Mouse (Mus musculus): ENCODE results near the gene Steap3. TPM values are rescaled to one million over a fixed set of nuclear protein-coding genes. Genes with fewer than 3 reads are reported as not detected.

Gene Steap3
- total and polyA plus RNA-seq, 2 experiments, result 7.5 to 33.3 TPM

- no peaks in the 10 kb centered on the region for H3K36me3 ChIP-seq (ENCODE audit: control insufficient read depth, insufficient read depth, low read length)
- WGBS, result 64% methylated on average over 7 of the region's 7 CpGs
- no peak overlapping the region for H3K27ac ChIP-seq (replicated peaks; ENCODE audit: insufficient read depth, low read depth, low read length)
- no peaks in the 10 kb centered on the region for H3K27me3 ChIP-seq (ENCODE audit: control insufficient read depth, insufficient read depth, low read length)
- H3K79me2 ChIP-seq (ENCODE audit: control insufficient read depth, insufficient read depth, low read length), result no peaks in the 10 kb centered on the region; the same call in 1 of the 2 replicates
- H3K4me3 ChIP-seq (ENCODE audit: insufficient read depth, low read depth, low read length), result no peak overlapping the region
- H3K4me1 ChIP-seq (ENCODE audit: control insufficient read depth, insufficient read depth, low read length), result no peaks in the 10 kb centered on the region; the same call in 1 of the 2 replicates
- TF ChIP-seq CTCF (IDR thresholded peaks at IDR 0.05; ENCODE audit: low read depth, low read length), result no peak
- no peak for TF ChIP-seq POLR2A (IDR thresholded peaks at IDR 0.05; ENCODE audit: extremely low read depth, insufficient read depth, low read length)
- no peak for DNase-seq (ENCODE audit: extremely low read depth, low read depth, low spot score)
- no peak overlapping the region for H3K9ac ChIP-seq (ENCODE audit: low read depth, low read length)
Observed at GRCm38 (mm10) chr1:120259249-120259648, 13.3 kb downstream of the Steap3 start.

- WGBS, result 74% methylated on average over 9 of the region's 9 CpGs
- no peaks in the 10 kb centered on the region for H3K36me3 ChIP-seq (ENCODE audit: control insufficient read depth, insufficient read depth, low read length)
- no peak for DNase-seq (ENCODE audit: extremely low read depth, low read depth, low spot score)
Observed at GRCm38 (mm10) chr1:120258744-120259143, 13.8 kb downstream of the Steap3 start.

GRCm38 (mm10) chr1:120258245-120258644 is 14.3 kb downstream of the Steap3 start:
- H3K27ac ChIP-seq (replicated peaks; ENCODE audit: insufficient read depth, low read depth, low read length), result no peak overlapping the region
- DNase-seq (ENCODE audit: extremely low read depth, low read depth, low spot score), result no peak
- H3K4me1 ChIP-seq (ENCODE audit: control insufficient read depth, insufficient read depth, low read length), result no peaks in the 10 kb centered on the region
- no peaks in the 10 kb centered on the region; the same call in 1 of the 2 replicates for H3K79me2 ChIP-seq (ENCODE audit: control insufficient read depth, insufficient read depth, low read length)
- no peaks in the 10 kb centered on the region for H3K27me3 ChIP-seq (ENCODE audit: control insufficient read depth, insufficient read depth, low read length)
- H3K4me3 ChIP-seq (ENCODE audit: insufficient read depth, low read depth, low read length), result no peak overlapping the region
- H3K9ac ChIP-seq (ENCODE audit: low read depth, low read length), result no peak overlapping the region
- TF ChIP-seq CTCF (IDR thresholded peaks at IDR 0.05; ENCODE audit: low read depth, low read length) (no peak), POLR2A (IDR thresholded peaks at IDR 0.05; ENCODE audit: extremely low read depth, insufficient read depth, low read length) (no peak)
- no peaks in the 10 kb centered on the region for H3K36me3 ChIP-seq (ENCODE audit: control insufficient read depth, insufficient read depth, low read length)
- 88% methylated on average over 8 of the region's 8 CpGs for WGBS

More at GRCm38 (mm10) chr1:120258744-120259143, 13.8 kb downstream of the Steap3 start:
- no peak overlapping the region for H3K27ac ChIP-seq (replicated peaks; ENCODE audit: insufficient read depth, low read depth, low read length)
- H3K4me1 ChIP-seq (ENCODE audit: control insufficient read depth, insufficient read depth, low read length), result no peaks in the 10 kb centered on the region; the same call in 1 of the 2 replicates
- H3K79me2 ChIP-seq (ENCODE audit: control insufficient read depth, insufficient read depth, low read length), result no peaks in the 10 kb centered on the region; the same call in 1 of the 2 replicates
- no peaks in the 10 kb centered on the region for H3K27me3 ChIP-seq (ENCODE audit: control insufficient read depth, insufficient read depth, low read length)
- no peak overlapping the region for H3K4me3 ChIP-seq (ENCODE audit: insufficient read depth, low read depth, low read length)
- TF ChIP-seq CTCF (IDR thresholded peaks at IDR 0.05; ENCODE audit: low read depth, low read length) (no peak), POLR2A (IDR thresholded peaks at IDR 0.05; ENCODE audit: extremely low read depth, insufficient read depth, low read length) (no peak)
- no peak overlapping the region for H3K9ac ChIP-seq (ENCODE audit: low read depth, low read length)

GRCm38 (mm10) chr1:120253751-120254150 is 18.8 kb downstream of the Steap3 start:
- Histone ChIP-seq H3K36me3 (ENCODE audit: control insufficient read depth, insufficient read depth, low read length) (no peaks in the 10 kb centered on the region), H3K4me1 (ENCODE audit: control insufficient read depth, insufficient read depth, low read length) (no peaks in the 10 kb centered on the region)

GRCm38 (mm10) chr1:120252519-120253160 is 19.9 kb downstream of the Steap3 start:
- no peak overlapping the region for H3K4me3 ChIP-seq (ENCODE audit: insufficient read depth, low read depth, low read length)
- H3K9ac ChIP-seq (ENCODE audit: low read depth, low read length), result no peak overlapping the region
- no peaks in the 10 kb centered on the region for H3K36me3 ChIP-seq (ENCODE audit: control insufficient read depth, insufficient read depth, low read length)
- no peaks in the 10 kb centered on the region for H3K27me3 ChIP-seq (ENCODE audit: control insufficient read depth, insufficient read depth, low read length)
- 92% methylated on average over 7 of the region's 7 CpGs for WGBS
- TF ChIP-seq POLR2A (IDR thresholded peaks at IDR 0.05; ENCODE audit: extremely low read depth, insufficient read depth, low read length) (no peak), CTCF (IDR thresholded peaks at IDR 0.05; ENCODE audit: low read depth, low read length) (no peak)
- H3K27ac ChIP-seq (replicated peaks; ENCODE audit: insufficient read depth, low read depth, low read length), result no peak overlapping the region
- no peak for DNase-seq (ENCODE audit: extremely low read depth, low read depth, low spot score)
- H3K4me1 ChIP-seq (ENCODE audit: control insufficient read depth, insufficient read depth, low read length), result no peaks in the 10 kb centered on the region
- no peaks in the 10 kb centered on the region; the same call in 1 of the 2 replicates for H3K79me2 ChIP-seq (ENCODE audit: control insufficient read depth, insufficient read depth, low read length)

More at GRCm38 (mm10) chr1:120253751-120254150, 18.8 kb downstream of the Steap3 start:
- no peak for DNase-seq (ENCODE audit: extremely low read depth, low read depth, low spot score)
- H3K79me2 ChIP-seq (ENCODE audit: control insufficient read depth, insufficient read depth, low read length), result no peaks in the 10 kb centered on the region; the same call in 1 of the 2 replicates
- TF ChIP-seq CTCF (IDR thresholded peaks at IDR 0.05; ENCODE audit: low read depth, low read length) (no peak), POLR2A (IDR thresholded peaks at IDR 0.05; ENCODE audit: extremely low read depth, insufficient read depth, low read length) (no peak)
- H3K4me3 ChIP-seq (ENCODE audit: insufficient read depth, low read depth, low read length), result no peak overlapping the region
- H3K27me3 ChIP-seq (ENCODE audit: control insufficient read depth, insufficient read depth, low read length), result no peaks in the 10 kb centered on the region
- H3K27ac ChIP-seq (replicated peaks; ENCODE audit: insufficient read depth, low read depth, low read length), result no peak overlapping the region
- 83% methylated on average over 6 of the region's 6 CpGs for WGBS
- no peak overlapping the region for H3K9ac ChIP-seq (ENCODE audit: low read depth, low read length)

- Histone ChIP-seq H3K27ac (replicated peaks; ENCODE audit: insufficient read depth, low read depth, low read length) (no peak overlapping the region), H3K4me3 (ENCODE audit: insufficient read depth, low read depth, low read length) (no peak overlapping the region), H3K36me3 (ENCODE audit: control insufficient read depth, insufficient read depth, low read length) (no peaks in the 10 kb centered on the region), H3K9ac (ENCODE audit: low read depth, low read length) (no peak overlapping the region), H3K4me1 (ENCODE audit: control insufficient read depth, insufficient read depth, low read length) (no peaks in the 10 kb centered on the region), H3K27me3 (ENCODE audit: control insufficient read depth, insufficient read depth, low read length) (no peaks in the 10 kb centered on the region), H3K79me2 (ENCODE audit: control insufficient read depth, insufficient read depth, low read length) (no peaks in the 10 kb centered on the region; the same call in 1 of the 2 replicates)
- DNase-seq (ENCODE audit: extremely low read depth, low read depth, low spot score), result no peak
- TF ChIP-seq POLR2A (IDR thresholded peaks at IDR 0.05; ENCODE audit: extremely low read depth, insufficient read depth, low read length) (no peak), CTCF (IDR thresholded peaks at IDR 0.05; ENCODE audit: low read depth, low read length) (no peak)
- WGBS, result 100% methylated on average over 1 of the region's 1 CpGs
Observed at GRCm38 (mm10) chr1:120251193-120251592, 21.3 kb downstream of the Steap3 start.

All from liver, adult 2 months (tissue).